Mouse (Mus musculus): Measurements from ENCODE around the gene Ciapin1.

Ciapin1 gene

GRCm38 (mm10) chr8:94837662-94838574, at the start of gene Ciapin1, which contains the start of gene Coq9:
Gene Ciapin1 (minus strand): TSS chr8:94838358.
Gene Coq9 (plus strand): TSS chr8:94838321.
- peak; percentile 91 for DNase-seq

GRCm38 (mm10) chr8:94880742-94881141, 42.6 kb upstream of the Ciapin1 start:
- DNase-seq, result no peak

GRCm38 (mm10) chr8:94876820-94877219, 38.7 kb upstream of the Ciapin1 start:
- DNase-seq, result no peak

- peak; percentile 63 for DNase-seq
Measured at GRCm38 (mm10) chr8:94876197-94876730, 38.1 kb upstream of the Ciapin1 start, which contains the start of gene Dok4. Gene Dok4 (minus strand): TSS chr8:94876330.

GRCm38 (mm10) chr8:94875871-94876150, 37.7 kb upstream of the Ciapin1 start:
- no peak for DNase-seq

GRCm38 (mm10) chr8:94875096-94875870, 37.1 kb upstream of the Ciapin1 start:
- DNase-seq, result no peak

GRCm38 (mm10) chr8:94874358-94874757, 36.2 kb upstream of the Ciapin1 start:
- peak; percentile 56 for DNase-seq

GRCm38 (mm10) chr8:94872576-94872975, 34.4 kb upstream of the Ciapin1 start:
- DNase-seq, result no peak

GRCm38 (mm10) chr8:94872156-94872555, 34.0 kb upstream of the Ciapin1 start:
- DNase-seq, result no peak

- peak; percentile 44 for DNase-seq
Measured at GRCm38 (mm10) chr8:94871108-94871894, 33.1 kb upstream of the Ciapin1 start.

GRCm38 (mm10) chr8:94870474-94871107, 32.4 kb upstream of the Ciapin1 start:
- DNase-seq, result peak; percentile 40

GRCm38 (mm10) chr8:94870003-94870402, 31.8 kb upstream of the Ciapin1 start:
- DNase-seq, result no peak

GRCm38 (mm10) chr8:94869146-94869545, 31.0 kb upstream of the Ciapin1 start:
- DNase-seq, result no peak

GRCm38 (mm10) chr8:94866921-94867320, 28.8 kb upstream of the Ciapin1 start:
- DNase-seq, result no peak

- no peak for DNase-seq
Measured at GRCm38 (mm10) chr8:94865292-94865691, 27.1 kb upstream of the Ciapin1 start.

GRCm38 (mm10) chr8:94863897-94864673, 25.9 kb upstream of the Ciapin1 start:
- no peak for DNase-seq

GRCm38 (mm10) chr8:94862487-94863220, 24.5 kb upstream of the Ciapin1 start:
- no peak for DNase-seq

- peak; percentile 52 for DNase-seq
Measured at GRCm38 (mm10) chr8:94861352-94861910, 23.3 kb upstream of the Ciapin1 start.

GRCm38 (mm10) chr8:94857346-94858173, 19.4 kb upstream of the Ciapin1 start, which contains the start of gene Polr2c:
Gene Polr2c (plus strand): TSS chr8:94857450.
- peak; percentile 94 for DNase-seq

Data from cerebellum, adult 8-10 months (tissue).